Mouse (Mus musculus) inflammation-experienced regulatory T-cells, adult 6 months (primary cell): ENCODE data around the gene Ddx51. TPM values are rescaled to one million over a fixed set of nuclear protein-coding genes. Genes with fewer than 3 reads are reported as not detected.

ENCODE experiments used
- ATAC-seq: one replicate; pipeline ENCODE4 v1.8.0; 2017
- polyA plus RNA-seq, 3 experiments: library from polyadenylated mRNA; unstranded; fragments of 100-300 nt; shearing (Covaris generic); gene quantifications; one replicate each; pipeline ENCODE4 v1.2.1; 2017

Ddx51 gene
- polyA plus RNA-seq, 3 experiments from 2014 or later: 2.3 to 4.5 (median 4.5) TPM

DNA sequence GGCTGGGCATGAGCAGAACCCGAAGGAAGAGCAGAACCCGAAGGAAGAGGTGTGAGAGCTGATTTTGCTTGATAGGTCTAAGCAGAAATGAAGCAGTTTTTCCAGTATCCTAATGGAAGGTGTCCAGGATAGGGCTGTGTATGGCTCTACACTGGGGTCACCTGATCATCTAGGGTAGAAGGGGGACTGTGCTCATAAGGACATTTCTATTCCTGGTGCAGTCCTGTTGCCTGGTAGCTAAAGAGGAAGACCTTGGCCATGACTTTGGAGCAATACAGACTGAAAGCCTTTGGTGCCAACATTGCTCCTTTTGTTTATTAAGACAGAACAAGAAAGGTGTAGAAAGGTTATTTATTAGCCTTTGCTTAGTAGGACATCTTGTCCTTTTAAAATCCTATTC lies 10.8 kb downstream of the Ddx51 start:
- ATAC-seq: no peak

GRCm38 (mm10) chr5:110664750-110665269 lies 11.6 kb downstream of the Ddx51 start:
- ATAC-seq: no peak

- ATAC-seq: no peak
These were observed 12.4 kb downstream of the Ddx51 start for GRCm38 (mm10) chr5:110665486-110666121.

DNA sequence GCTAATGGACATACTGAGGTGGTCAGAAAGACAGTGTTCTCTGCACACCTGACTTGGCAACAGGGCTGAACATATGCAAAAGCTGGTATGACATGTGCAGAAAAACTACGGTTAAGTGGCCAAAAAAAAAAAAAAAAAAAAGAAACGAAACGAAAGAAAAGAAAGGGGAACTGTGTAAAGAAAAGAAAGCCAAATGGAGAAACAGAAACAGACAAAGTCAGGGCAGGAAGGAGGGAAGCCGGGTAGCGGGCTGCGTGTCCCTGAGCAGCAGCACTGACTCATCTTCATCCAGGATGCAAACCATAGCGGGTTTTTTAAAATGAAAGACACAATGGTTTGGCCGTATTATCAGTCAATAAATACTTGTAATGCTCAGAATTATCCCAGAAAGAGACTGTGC lies 28.8 kb downstream of the Ddx51 start:
- ATAC-seq: no peak

DNA sequence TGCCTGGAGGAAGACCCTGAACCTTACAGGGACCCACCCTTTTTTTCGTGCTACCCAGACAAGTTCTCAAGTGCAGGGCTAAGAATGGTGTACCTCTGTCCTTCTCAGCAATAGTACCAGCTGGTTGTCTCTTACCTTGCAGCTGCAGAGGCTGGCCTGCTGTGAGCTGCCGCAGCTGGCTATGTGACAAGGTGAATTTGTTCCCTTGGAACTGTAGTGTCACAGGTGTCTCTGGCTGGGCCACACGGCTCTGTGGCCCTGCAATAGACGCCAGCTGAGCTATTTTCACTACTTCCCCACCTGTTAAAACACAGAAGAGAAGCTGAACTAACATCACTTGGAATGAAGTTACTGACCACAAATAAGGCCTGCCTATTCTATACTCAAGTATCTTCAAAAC lies 45.4 kb downstream of the Ddx51 start:
- ATAC-seq: no peak

DNA sequence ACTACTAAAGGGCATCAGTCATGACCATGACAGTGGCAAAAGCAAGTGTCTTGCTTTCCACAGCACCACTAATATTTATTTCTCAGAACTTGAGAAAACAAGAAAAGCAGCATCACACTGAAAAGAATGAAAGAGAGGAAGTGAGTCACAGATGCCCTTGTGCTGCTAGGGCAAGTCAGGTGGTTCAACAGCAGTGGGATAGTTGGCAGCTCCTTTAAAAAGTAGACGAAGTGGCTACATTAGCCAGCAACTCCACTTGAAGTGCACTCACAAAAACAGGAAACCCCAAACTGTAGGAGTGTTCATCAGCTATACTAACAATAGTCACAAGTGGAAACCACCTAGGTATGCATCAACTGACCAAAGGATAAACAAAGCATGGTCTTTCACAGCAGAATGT lies 50.8 kb downstream of the Ddx51 start:
- no peak for ATAC-seq

DNA sequence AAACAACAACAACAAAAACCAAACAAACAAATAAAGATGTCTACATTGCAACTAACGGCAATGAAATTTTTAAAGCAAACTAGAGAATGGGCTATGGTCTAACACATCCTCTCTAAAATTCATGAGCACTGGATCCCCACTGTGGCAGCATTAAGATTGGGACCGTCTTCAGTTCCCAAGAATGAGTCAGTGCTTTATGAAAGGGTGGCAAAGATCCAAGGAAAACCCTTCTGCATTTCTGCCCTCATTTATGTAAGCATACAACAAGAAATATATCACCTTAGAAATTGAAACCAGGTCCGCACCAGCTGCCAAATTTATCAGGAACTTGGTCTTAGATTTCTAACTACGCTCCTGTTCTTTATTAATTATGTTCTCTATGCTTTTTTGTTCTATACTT lies 56.0 kb downstream of the Ddx51 start:
- no peak for ATAC-seq

Other genes with a start within 250 kb of the Ddx51 start
- gene Fbrsl1, start 204.9 kb upstream of the Ddx51 start, polyA plus RNA-seq: 1 to 10 TPM; 4.2 to 9.1 (median 6.6) TPM
- gene Galnt9, start 109.1 kb upstream of the Ddx51 start, polyA plus RNA-seq: 1 to 10 TPM; 4.5 to 9.7 (median 7.5) TPM
- gene Noc4l, start within 50 bp of the Ddx51 start, polyA plus RNA-seq: 10 to 100 TPM; 37.3 to 40.8 (median 40.1) TPM
- gene Ep400, start 117.3 kb downstream of the Ddx51 start, polyA plus RNA-seq: 10 to 100 TPM; 53.8 to 85.3 (median 69.2) TPM
- 10 to 100 TPM; 17.6 to 37.1 (median 33.8) TPM for gene Pus1, start 127.2 kb downstream of the Ddx51 start, polyA plus RNA-seq
- 10 to 100 TPM in 1 of 3 experiments, 1 to 10 TPM in 2; 8.0 to 12.9 (median 9.3) TPM for gene Ulk1, start 156.6 kb downstream of the Ddx51 start, polyA plus RNA-seq
- 10 to 100 TPM; 41.4 to 51.1 (median 45.4) TPM for gene Hscb, start 186.3 kb downstream of the Ddx51 start, polyA plus RNA-seq
- 10 to 100 TPM in 1 of 3 experiments, 1 to 10 TPM in 2; 3.8 to 17.7 (median 4.3) TPM for gene Chek2, start 186.5 kb downstream of the Ddx51 start, polyA plus RNA-seq
- 1 to 10 TPM in 2 of 3 experiments, under 1 TPM in 1; 0.83 to 4.4 (median 4.3) TPM for gene Ttc28, start 226.4 kb downstream of the Ddx51 start, polyA plus RNA-seq